Mouse (Mus musculus) MEL (cell line): Measurements from ENCODE around the gene Klhdc8a. TPM values are rescaled to one million over a fixed set of nuclear protein-coding genes. Genes with fewer than 3 reads are reported as not detected.

ENCODE experiments used
- DNase-seq: peaks from one replicate; pipeline ENCODE4 v3.0.0; 2011; ENCODE audit warnings: low read depth, low spot score
- H3K27ac ChIP-seq: 2 replicates; pipeline ENCODE4 v1.5.1; 2012; ENCODE audit warnings: low read depth, mild to moderate bottlenecking, control low read depth, low read length, moderate library complexity; ENCODE audit not compliant: control insufficient read depth
- H3K27me3 ChIP-seq, 2 experiments: fragments of 150-350 bp in 1 of 2; sonication (generic) in 1 of 2; 2 replicates each; pipeline ENCODE4 v1.6.1; 2012; ENCODE audit warnings: low read length in 2 of 2, mild to moderate bottlenecking in 2 of 2, improper control_type of control experiment in 1 of 2, moderate library complexity in 1 of 2; ENCODE audit not compliant: insufficient read depth in 2 of 2, control insufficient read depth in 1 of 2
- H3K36me3 ChIP-seq, 2 experiments: 2 replicates each; pipeline ENCODE4 v1.6.1; 2012 to 2014; ENCODE audit warnings: low read length in 2 of 2, improper control_type of control experiment in 1 of 2, inconsistent platforms in 1 of 2, mild to moderate bottlenecking in 1 of 2; ENCODE audit not compliant: insufficient read depth in 2 of 2, control insufficient read depth in 1 of 2
- H3K4me1 ChIP-seq, 2 experiments: fragments of 150-350 bp in 1 of 2; sonication (generic) in 1 of 2; 2 replicates each; pipeline ENCODE4 v1.6.1; 2012; ENCODE audit warnings: low read length in 2 of 2, improper control_type of control experiment in 1 of 2, mild to moderate bottlenecking in 1 of 2; ENCODE audit not compliant: insufficient read depth in 2 of 2, control insufficient read depth in 1 of 2
- H3K4me3 ChIP-seq, 2 experiments: fragments of 150-350 bp in 1 of 2; sonication (generic) in 1 of 2; 2 replicates each; pipeline ENCODE4 v1.5.1; 2012; ENCODE audit warnings: low read depth in 2 of 2, low read length in 2 of 2, mild to moderate bottlenecking in 2 of 2, moderate library complexity in 2 of 2, control low read depth in 1 of 2, improper control_type of control experiment in 1 of 2; ENCODE audit not compliant: control insufficient read depth in 1 of 2, insufficient read depth in 1 of 2
- H3K79me2 ChIP-seq: 2 replicates; pipeline ENCODE4 v1.6.1; 2012; ENCODE audit warnings: mild to moderate bottlenecking, low read length, moderate library complexity; ENCODE audit not compliant: control insufficient read depth, poor library complexity, insufficient read depth
- H3K9ac ChIP-seq: 2 replicates; pipeline ENCODE4 v1.6.1; 2012; ENCODE audit warnings: low read depth, mild to moderate bottlenecking, control low read depth, low read length, moderate library complexity; ENCODE audit not compliant: control insufficient read depth, poor library complexity, severe bottlenecking
- H3K9me3 ChIP-seq: fragments of 150-350 bp; sonication (generic); replicated peaks from 2 replicates; pipeline ENCODE4 v1.6.1; 2012; ENCODE audit warnings: mild to moderate bottlenecking, low read length, improper control_type of control experiment, moderate library complexity; ENCODE audit not compliant: insufficient read depth
- CHD2 ChIP-seq: IDR thresholded peaks from 2 replicates; pipeline ENCODE4 v1.6.1; 2011; ENCODE audit warnings: low read length, improper control_type of control experiment
- CTCF ChIP-seq, 3 experiments: IDR thresholded peaks in 2 of 3; conservative IDR thresholded peaks in 1 of 3; 2 replicates each; pipeline ENCODE4 v1.5.1; 2011 to 2012; ENCODE audit warnings: low read length in 3 of 3, low read depth in 2 of 3, mild to moderate bottlenecking in 2 of 3, improper control_type of control experiment in 1 of 3, inconsistent platforms in 1 of 3, mixed read lengths in 1 of 3, moderate library complexity in 1 of 3; ENCODE audit not compliant: control insufficient read depth in 1 of 3, insufficient read depth in 1 of 3, poor library complexity in 1 of 3, severe bottlenecking in 1 of 3
- EP300 ChIP-seq, 2 experiments: IDR thresholded peaks; 2 replicates each; pipeline ENCODE4 v1.6.1; 2011; ENCODE audit warnings: improper control_type of control experiment in 2 of 2, low read length in 2 of 2, low read depth in 1 of 2, mild to moderate bottlenecking in 1 of 2
- GABPA ChIP-seq: IDR thresholded peaks from 2 replicates; pipeline ENCODE4 v1.6.1; 2012; ENCODE audit warnings: low read depth, mild to moderate bottlenecking, inconsistent platforms, low read length, improper control_type of control experiment, moderate library complexity
- GATA1 ChIP-seq: IDR thresholded peaks from 2 replicates; pipeline ENCODE4 v1.6.1; 2011; ENCODE audit warnings: low read depth, low read length, improper control_type of control experiment
- JUND ChIP-seq: IDR thresholded peaks from 2 replicates; pipeline ENCODE4 v1.6.1; 2011; ENCODE audit warnings: low read depth, mild to moderate bottlenecking, improper control_type of control experiment, low read length
- KAT2A ChIP-seq: conservative IDR thresholded peaks from 2 replicates; pipeline ENCODE4 v1.6.1; 2012; ENCODE audit warnings: low read depth, low read length, improper control_type of control experiment, inconsistent platforms
- MAFK ChIP-seq: IDR thresholded peaks from 2 replicates; pipeline ENCODE4 v1.6.1; 2011; ENCODE audit warnings: low read depth, mild to moderate bottlenecking, low read length, improper control_type of control experiment, borderline replicate concordance
- MAZ ChIP-seq: IDR thresholded peaks from 2 replicates; pipeline ENCODE4 v1.6.1; 2012; ENCODE audit warnings: low read depth, mild to moderate bottlenecking, inconsistent platforms, low read length, improper control_type of control experiment
- MEF2A ChIP-seq: IDR thresholded peaks from 2 replicates; pipeline ENCODE4 v1.6.1; 2014; ENCODE audit warnings: low read depth, mild to moderate bottlenecking, inconsistent platforms, low read length, improper control_type of control experiment; ENCODE audit not compliant: poor library complexity, insufficient replicate concordance, severe bottlenecking; ENCODE audit errors: extremely low read depth
- POLR2AphosphoS2 ChIP-seq: IDR thresholded peaks from 2 replicates; pipeline ENCODE4 v1.6.1; 2011; ENCODE audit warnings: low read length, improper control_type of control experiment
- RAD21 ChIP-seq: IDR thresholded peaks from 2 replicates; pipeline ENCODE4 v1.6.1; 2011; ENCODE audit warnings: mild to moderate bottlenecking, low read depth, low read length, improper control_type of control experiment
- RCOR1 ChIP-seq: IDR thresholded peaks from 2 replicates; pipeline ENCODE4 v1.6.1; 2012; ENCODE audit warnings: low read depth, mild to moderate bottlenecking, inconsistent platforms, low read length, improper control_type of control experiment
- SIN3A ChIP-seq: IDR thresholded peaks from 2 replicates; pipeline ENCODE4 v1.6.1; 2012; ENCODE audit warnings: low read length, improper control_type of control experiment, inconsistent platforms
- TAL1 ChIP-seq: IDR thresholded peaks from 2 replicates; pipeline ENCODE4 v1.6.1; 2012; ENCODE audit warnings: mild to moderate bottlenecking, inconsistent platforms, low read length, moderate library complexity, mixed read lengths
- TCF12 ChIP-seq: IDR thresholded peaks from 2 replicates; pipeline ENCODE4 v1.6.1; 2014; ENCODE audit warnings: low read depth, mild to moderate bottlenecking, inconsistent platforms, low read length, improper control_type of control experiment, moderate library complexity
- UBTF ChIP-seq: IDR thresholded peaks from 2 replicates; pipeline ENCODE4 v1.6.1; 2012; ENCODE audit warnings: low read depth, mild to moderate bottlenecking, inconsistent platforms, low read length, improper control_type of control experiment, moderate library complexity, borderline replicate concordance; ENCODE audit not compliant: insufficient read depth
- USF1 ChIP-seq: IDR thresholded peaks from 2 replicates; pipeline ENCODE4 v1.6.1; 2014; ENCODE audit warnings: low read depth, mild to moderate bottlenecking, inconsistent platforms, low read length, improper control_type of control experiment, moderate library complexity
- USF2 ChIP-seq, 2 experiments: IDR thresholded peaks; 2 replicates each; pipeline ENCODE4 v1.6.1; 2011 to 2012; ENCODE audit warnings: improper control_type of control experiment in 2 of 2, low read length in 2 of 2, borderline replicate concordance in 1 of 2, inconsistent platforms in 1 of 2, low read depth in 1 of 2, mild to moderate bottlenecking in 1 of 2; ENCODE audit not compliant: insufficient read depth in 1 of 2
- ZC3H11A ChIP-seq: IDR thresholded peaks from 2 replicates; pipeline ENCODE4 v1.6.1; 2012; ENCODE audit warnings: low read depth, mild to moderate bottlenecking, inconsistent platforms, low read length, improper control_type of control experiment
- ZKSCAN1 ChIP-seq: IDR thresholded peaks from 2 replicates; pipeline ENCODE4 v1.6.1; 2012; ENCODE audit warnings: low read depth, mild to moderate bottlenecking, inconsistent platforms, low read length, improper control_type of control experiment, moderate library complexity
- ZMIZ1 ChIP-seq: IDR thresholded peaks from 2 replicates; pipeline ENCODE4 v1.6.1; 2012; ENCODE audit warnings: low read depth, mild to moderate bottlenecking, inconsistent platforms, low read length, improper control_type of control experiment, moderate library complexity
- ZNF384 ChIP-seq: IDR thresholded peaks from 2 replicates; pipeline ENCODE4 v1.6.1; 2012; ENCODE audit warnings: low read depth, mild to moderate bottlenecking, inconsistent platforms, low read length, improper control_type of control experiment
- polyA plus RNA-seq, 2 experiments: library from polyadenylated mRNA; stranded (reverse) in 1 of 2; unstranded in 1 of 2; fragments of >175 nt in 1 of 2; fragments of >200 nt in 1 of 2; gene quantifications; 2 replicates each; pipeline versions ENCODE4 v1.2.1 to v1.2.4; 2012; ENCODE audit warnings: low replicate concordance in 2 of 2, low read depth in 1 of 2; ENCODE audit not compliant: insufficient read length in 2 of 2, insufficient read depth in 1 of 2, missing spikeins in 1 of 2
- total RNA-seq: library from RNA; depleted of rRNA; stranded (reverse); fragments of 300-350 nt; gene quantifications from 2 replicates; pipeline ENCODE4 v1.2.3, GENCODE M21; 2012

Klhdc8a gene
- total and polyA plus RNA-seq, 3 experiments: not detected

GRCm38 (mm10) chr1:132283018-132283417, 15.4 kb upstream of the Klhdc8a start:
- TF ChIP-seq ZMIZ1 (no peak), MEF2A (no peak), RAD21 (no peak), POLR2AphosphoS2 (no peak), TCF12 (no peak), USF1 (no peak), RCOR1 (no peak), ZNF384 (no peak), KAT2A (no peak), SIN3A (no peak), MAFK (no peak), ZC3H11A (no peak), ZKSCAN1 (no peak), CHD2 (no peak), UBTF (no peak), USF2 (IDR thresholded peaks at IDR 0.05; ENCODE audit: borderline replicate concordance in 1 of 2, insufficient read depth in 1 of 2, low read depth in 1 of 2, low read length in 2 of 2) (no peak)
- peaks cover 9% of the 10 kb centered on the region in 2 experiments; a peak in 2 of 4 replicates for H3K27me3 ChIP-seq
- no peak overlapping the region for H3K27ac ChIP-seq
- no peak for DNase-seq
- H3K79me2 ChIP-seq: no peaks in the 10 kb centered on the region
- no peaks in the 10 kb centered on the region for H3K4me1 ChIP-seq
- no peak overlapping the region for H3K9ac ChIP-seq
- no peak overlapping the region for H3K4me3 ChIP-seq
- no peaks in the 10 kb centered on the region for H3K9me3 ChIP-seq
- H3K36me3 ChIP-seq: no peaks in the 10 kb centered on the region

- Histone ChIP-seq H3K36me3 (no peaks in the 10 kb centered on the region), H3K79me2 (no peaks in the 10 kb centered on the region), H3K4me1 (no peaks in the 10 kb centered on the region), H3K9me3 (no peaks in the 10 kb centered on the region), H3K4me3 (no peak overlapping the region), H3K27ac (no peak overlapping the region), H3K27me3 (0 out of 4 replicates have a peak, but pooled peaks cover 4% of the 10 kb centered on the region in 2 experiments), H3K9ac (no peak overlapping the region)
- no peak for DNase-seq
- no peak for TF ChIP-seq CHD2
- TF ChIP-seq GATA1: no peak
- TF ChIP-seq RCOR1: no peak
- TF ChIP-seq MEF2A: no peak
- TF ChIP-seq KAT2A: no peak
- no peak for TF ChIP-seq EP300 (IDR thresholded peaks at IDR 0.05; ENCODE audit: low read depth in 1 of 2, low read length in 2 of 2)
- no peak for TF ChIP-seq RAD21
- TF ChIP-seq JUND: no peak
- TF ChIP-seq ZMIZ1: no peak
- no peak for TF ChIP-seq USF2 (IDR thresholded peaks at IDR 0.05; ENCODE audit: borderline replicate concordance in 1 of 2, insufficient read depth in 1 of 2, low read depth in 1 of 2, low read length in 2 of 2)
- TF ChIP-seq MAFK: no peak
- TF ChIP-seq MAZ: no peak
- TF ChIP-seq ZKSCAN1: no peak
- no peak for TF ChIP-seq GABPA
- TF ChIP-seq TAL1: no peak
- no peak for TF ChIP-seq CTCF (IDR thresholded peaks at IDR 0.05 in 2 of 3, conservative IDR thresholded peaks at IDR 0.05 in 1 of 3; ENCODE audit: control insufficient read depth in 1 of 3, insufficient read depth in 1 of 3, low read depth in 2 of 3, low read length in 3 of 3, poor library complexity in 1 of 3, severe bottlenecking in 1 of 3)
- TF ChIP-seq TCF12: no peak
These were observed 11.7 kb upstream of the Klhdc8a start for GRCm38 (mm10) chr1:132286735-132287134.
